Mouse (Mus musculus) thymus, adult 2 months (tissue): ENCODE results near the gene Clasp2.

Experiments
- CTCF ChIP-seq: fragments of 200-500 bp; IDR thresholded peaks from 2 replicates; pipeline ENCODE4 v1.5.1; 2012; ENCODE audit warnings: mild to moderate bottlenecking, control low read depth, low read length, moderate library complexity, borderline replicate concordance; ENCODE audit not compliant: control insufficient read depth, poor library complexity, insufficient read depth; ENCODE audit errors: extremely low read depth
- POLR2A ChIP-seq: fragments of 200-500 bp; IDR thresholded peaks from 2 replicates; pipeline ENCODE4 v1.6.1; 2012; ENCODE audit warnings: mild to moderate bottlenecking, low read length, control low read depth, moderate library complexity; ENCODE audit not compliant: control insufficient read depth, poor library complexity, insufficient read depth; ENCODE audit errors: extremely low read depth

GRCm38 (mm10) chr9:113929676-113930075 is 188.4 kb downstream of the Clasp2 start:
- no peak for TF ChIP-seq CTCF
- no peak for TF ChIP-seq POLR2A
